Mouse (Mus musculus) liver, postnatal 0 days (tissue): ENCODE data around the gene Reg4. TPM values are rescaled to one million over a fixed set of nuclear protein-coding genes. Genes with fewer than 3 reads are reported as not detected.

Experiments used
- ATAC-seq: fragments of 200-750 bp; cut with Nextera tagmentation; 2 replicates; pipeline ENCODE4 v1.8.0; 2017; ENCODE audit warnings: mild to moderate bottlenecking, moderate library complexity
- DNase-seq: peaks from one replicate; pipeline ENCODE4 v3.0.0-alpha.2; 2016
- H3K27ac ChIP-seq: fragments of 300-500 bp; sonication (generic); 2 replicates; pipeline ENCODE4 v1.5.1; 2014; ENCODE audit warnings: antibody characterized with exemption, moderate library complexity, mild to moderate bottlenecking, low read depth
- H3K27me3 ChIP-seq: fragments of 300-500 bp; sonication (generic); 2 replicates; pipeline ENCODE4 v1.6.1; 2014; ENCODE audit warnings: low read length, control low read depth, mixed read lengths; ENCODE audit not compliant: insufficient read depth
- H3K36me3 ChIP-seq: fragments of 300-500 bp; sonication (generic); replicated peaks from 2 replicates; pipeline ENCODE4 v1.6.1; 2014; ENCODE audit warnings: mild to moderate bottlenecking, control low read depth, low read length, moderate library complexity, mixed read lengths; ENCODE audit not compliant: insufficient read depth
- H3K4me1 ChIP-seq: fragments of 300-500 bp; sonication (generic); 2 replicates; pipeline ENCODE4 v1.6.1; 2014; ENCODE audit warnings: antibody characterized with exemption, mild to moderate bottlenecking, control low read depth; ENCODE audit not compliant: insufficient read depth
- H3K4me2 ChIP-seq: fragments of 300-500 bp; sonication (generic); 2 replicates; pipeline ENCODE4 v1.6.1; 2014; ENCODE audit warnings: low read depth, mild to moderate bottlenecking, low read length, moderate library complexity, mixed read lengths
- H3K4me3 ChIP-seq: fragments of 300-500 bp; sonication (generic); 2 replicates; pipeline ENCODE4 v1.5.1; 2014; ENCODE audit warnings: low read depth, low read length
- H3K9ac ChIP-seq: fragments of 300-500 bp; sonication (generic); replicated peaks from 2 replicates; pipeline ENCODE4 v1.6.1; 2014; ENCODE audit warnings: mild to moderate bottlenecking, moderate library complexity
- H3K9me3 ChIP-seq: fragments of 300-500 bp; sonication (generic); 2 replicates; pipeline ENCODE4 v1.6.1; 2016; ENCODE audit warnings: mild to moderate bottlenecking, control low read depth, low read length, mixed read lengths
- CTCF ChIP-seq: sonication (generic); IDR thresholded peaks from 2 replicates; pipeline ENCODE4 v1.5.1; 2016; ENCODE audit warnings: antibody characterized with exemption, low read depth
- EP300 ChIP-seq: IDR thresholded peaks from 2 replicates; pipeline ENCODE4 v1.6.1; 2016; ENCODE audit warnings: antibody characterized with exemption, low read depth, mild to moderate bottlenecking
- WGBS: fragments of 180-500 bp; shearing (Covaris S2); extraction: QIAGEN DNeasy Blood & Tissue Kit; methylation state at CpG from one replicate; pipeline ENCODE4 v1.1.7; 2014; ENCODE audit not compliant: insufficient replicate concordance; 5-methylcytosine and 5-hydroxymethylcytosine counted together
- polyA plus RNA-seq: library from polyadenylated mRNA; unstranded; fragments of >200 nt; fragmentation: Nextera tagmentation; extraction: Ambion mirVana; gene quantifications from 2 replicates; pipeline ENCODE4 v1.2.1, GENCODE M21; 2015

The Reg4 gene
- polyA plus RNA-seq, 1 experiment from 2014 or later: not detected

DNA sequence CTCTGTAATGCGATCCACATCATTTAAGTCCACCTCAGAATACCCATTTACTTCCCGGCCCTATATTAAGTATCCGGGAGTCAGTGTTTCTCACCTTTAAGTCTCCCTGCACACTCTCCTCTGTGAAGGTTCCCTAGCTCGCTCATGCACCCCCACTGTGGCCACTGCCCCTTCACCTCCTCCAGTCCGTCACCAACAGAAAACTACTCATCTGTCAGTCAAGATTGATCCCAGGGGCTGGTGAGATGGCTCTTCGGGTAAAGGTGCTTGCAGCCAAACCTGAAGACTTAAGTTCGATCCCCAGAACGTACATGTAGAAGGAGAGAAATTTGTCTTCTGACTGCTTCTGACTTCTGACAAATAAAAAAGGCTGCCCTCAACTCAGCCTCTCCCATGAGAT lies 60.5 kb downstream of the Reg4 start:
- DNase-seq (no peak), ATAC-seq (no peak)
- Histone ChIP-seq H3K4me3 (peak overlapping the region; percentile 51), H3K27me3 (no peaks in the 10 kb centered on the region), H3K9ac (peak overlapping the region; percentile 76), H3K4me2 (peak overlapping the region; percentile 61), H3K27ac (peak overlapping the region; percentile 94), H3K36me3 (no peaks in the 10 kb centered on the region), H3K9me3 (no peaks in the 10 kb centered on the region), H3K4me1 (peaks cover 14% of the 10 kb centered on the region)
- no peak for TF ChIP-seq CTCF
- TF ChIP-seq EP300: no peak
- WGBS: 76% methylated on average over 8 of the region's 8 CpGs

GRCm38 (mm10) chr3:98283205-98283604 lies 61.2 kb downstream of the Reg4 start:
- 70% methylated on average over 5 of the region's 5 CpGs for WGBS
- no peaks in the 10 kb centered on the region for H3K27me3 ChIP-seq
- ATAC-seq (peak; percentile 20), DNase-seq (no peak)
- H3K27ac ChIP-seq: peak overlapping the region; percentile 94
- no peaks in the 10 kb centered on the region for H3K9me3 ChIP-seq
- no peak for TF ChIP-seq CTCF
- TF ChIP-seq EP300: 0 out of 2 replicates have a peak, but pooled peaks have one; percentile 27
- H3K4me2 ChIP-seq: peak overlapping the region; percentile 61
- H3K4me3 ChIP-seq: peak overlapping the region; percentile 51
- H3K36me3 ChIP-seq: 0 out of 2 replicates have a peak, but pooled peaks cover 3% of the 10 kb centered on the region
- peaks cover 14% of the 10 kb centered on the region for H3K4me1 ChIP-seq
- peak overlapping the region; percentile 76 for H3K9ac ChIP-seq

Other genes starting within 250 kb of the Reg4 start
- gene Notch2, start 208.6 kb upstream of the Reg4 start, polyA plus RNA-seq: 5.1 and 6.2 TPM in 2 replicates
- gene Adam30, start 61.5 kb upstream of the Reg4 start, polyA plus RNA-seq: not detected in 2 replicates
- gene Hmgcs2, start 58.3 kb downstream of the Reg4 start, polyA plus RNA-seq: 1,492 and 1,631 TPM in 2 replicates
- 25.6 and 32.7 TPM in 2 replicates for gene Phgdh, start 117.8 kb downstream of the Reg4 start, polyA plus RNA-seq
- gene Zfp697, start 160.3 kb downstream of the Reg4 start, polyA plus RNA-seq: 2.8 and 2.9 TPM in 2 replicates
- 0.13 TPM in 1 of 2 replicates, not detected in the other for gene Gm4450, start 235.0 kb downstream of the Reg4 start, polyA plus RNA-seq